Mouse (Mus musculus): Measurements from ENCODE around the gene Gstt2. TPM values are rescaled to one million over a fixed set of nuclear protein-coding genes. Genes with fewer than 3 reads are reported as not detected.

Gene Gstt2
- polyA plus RNA-seq, 1 experiment from 2014 or later: 148 TPM

DNA sequence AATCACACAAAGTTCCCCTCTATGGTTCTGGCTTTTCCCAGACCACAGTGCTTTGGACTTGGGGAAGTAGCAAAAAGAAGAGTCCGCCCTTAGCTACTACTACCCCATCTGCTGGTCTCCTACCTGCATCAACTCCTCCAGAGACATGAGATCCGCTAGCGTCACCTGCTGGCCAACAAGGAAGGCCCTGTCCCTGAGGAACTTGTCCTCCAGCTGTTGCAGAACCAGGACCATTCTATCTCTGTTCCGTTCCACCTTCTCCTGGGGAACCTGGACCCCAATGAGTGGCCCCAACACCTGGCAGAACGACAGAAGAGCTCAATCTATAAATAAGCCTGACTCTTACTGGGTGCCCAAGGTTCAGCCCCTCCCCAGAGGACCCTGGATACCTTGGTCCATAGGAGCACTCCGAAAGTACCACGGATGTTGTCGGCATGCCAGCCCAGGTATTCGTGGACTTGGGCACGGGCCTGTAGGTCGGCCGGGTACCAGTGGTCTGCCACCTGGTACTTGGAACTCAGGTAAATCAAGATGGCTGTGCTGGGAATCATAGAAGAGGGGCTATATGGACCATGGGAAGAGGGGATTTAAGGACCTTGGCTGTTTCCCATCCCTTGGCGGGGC, 4.8 kb downstream of the Gstt2 start:
- WGBS (ENCODE audit: insufficient replicate concordance): 52% methylated on average over 13 of the region's 13 CpGs
- ATAC-seq (no peak), DNase-seq (peak; percentile 84)
- no peak overlapping the region; the same call in 1 of the 2 replicates for H3K4me3 ChIP-seq (ENCODE audit: low read depth, low read length)
- H3K36me3 ChIP-seq (replicated peaks; ENCODE audit: insufficient read depth, low read length): no peaks in the 10 kb centered on the region
- no peaks in the 10 kb centered on the region for H3K27me3 ChIP-seq (ENCODE audit: insufficient read depth, low read length)
- H3K4me2 ChIP-seq (ENCODE audit: low read depth, low read length): peak overlapping the region; percentile 89
- H3K4me1 ChIP-seq (ENCODE audit: insufficient read depth): peaks cover 49% of the 10 kb centered on the region
- no peak overlapping the region for H3K9ac ChIP-seq (replicated peaks)
- no peak for TF ChIP-seq EP300 (IDR thresholded peaks at IDR 0.05; ENCODE audit: low read depth)
- peak; percentile 98 for TF ChIP-seq CTCF (IDR thresholded peaks at IDR 0.05; ENCODE audit: low read depth)
- H3K9me3 ChIP-seq (ENCODE audit: low read length): no peaks in the 10 kb centered on the region
- H3K27ac ChIP-seq (ENCODE audit: low read depth): no peak overlapping the region

DNA sequence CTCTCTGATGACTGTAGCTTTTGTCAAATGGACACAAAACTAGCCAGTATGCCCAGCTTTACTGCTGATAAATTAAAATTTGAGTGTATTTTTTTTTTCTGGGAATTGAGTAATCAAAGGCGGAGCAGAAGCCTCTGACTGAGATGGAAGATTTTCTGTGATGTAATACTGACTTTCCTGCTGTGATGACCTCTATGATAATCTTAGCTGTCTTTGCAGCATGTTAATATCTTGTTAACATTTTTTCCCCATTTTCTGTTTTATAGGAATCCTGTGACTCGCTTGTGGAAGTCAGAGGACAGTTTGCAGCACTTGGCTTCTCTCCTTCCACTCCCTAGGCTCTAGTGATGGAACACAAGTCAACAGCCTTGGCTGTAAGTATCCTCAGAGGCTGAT, 7.0 kb downstream of the Gstt2 start:
- no peak for ATAC-seq
- Histone ChIP-seq H3K9me3 (ENCODE audit: low read length) (no peaks in the 10 kb centered on the region), H3K9ac (replicated peaks) (no peak overlapping the region), H3K4me1 (ENCODE audit: insufficient read depth) (peaks cover 34% of the 10 kb centered on the region), H3K27me3 (ENCODE audit: insufficient read depth, low read length) (no peaks in the 10 kb centered on the region), H3K27ac (ENCODE audit: low read depth) (no peak overlapping the region), H3K36me3 (replicated peaks; ENCODE audit: insufficient read depth, low read length) (no peaks in the 10 kb centered on the region), H3K4me3 (ENCODE audit: low read depth, low read length) (no peak overlapping the region), H3K4me2 (ENCODE audit: low read depth, low read length) (no peak overlapping the region)
- 68% methylated on average over 2 of the region's 2 CpGs for WGBS (ENCODE audit: insufficient replicate concordance)
- DNase-seq: no peak
- TF ChIP-seq EP300 (IDR thresholded peaks at IDR 0.05; ENCODE audit: low read depth) (no peak), CTCF (IDR thresholded peaks at IDR 0.05; ENCODE audit: low read depth) (no peak)

DNA sequence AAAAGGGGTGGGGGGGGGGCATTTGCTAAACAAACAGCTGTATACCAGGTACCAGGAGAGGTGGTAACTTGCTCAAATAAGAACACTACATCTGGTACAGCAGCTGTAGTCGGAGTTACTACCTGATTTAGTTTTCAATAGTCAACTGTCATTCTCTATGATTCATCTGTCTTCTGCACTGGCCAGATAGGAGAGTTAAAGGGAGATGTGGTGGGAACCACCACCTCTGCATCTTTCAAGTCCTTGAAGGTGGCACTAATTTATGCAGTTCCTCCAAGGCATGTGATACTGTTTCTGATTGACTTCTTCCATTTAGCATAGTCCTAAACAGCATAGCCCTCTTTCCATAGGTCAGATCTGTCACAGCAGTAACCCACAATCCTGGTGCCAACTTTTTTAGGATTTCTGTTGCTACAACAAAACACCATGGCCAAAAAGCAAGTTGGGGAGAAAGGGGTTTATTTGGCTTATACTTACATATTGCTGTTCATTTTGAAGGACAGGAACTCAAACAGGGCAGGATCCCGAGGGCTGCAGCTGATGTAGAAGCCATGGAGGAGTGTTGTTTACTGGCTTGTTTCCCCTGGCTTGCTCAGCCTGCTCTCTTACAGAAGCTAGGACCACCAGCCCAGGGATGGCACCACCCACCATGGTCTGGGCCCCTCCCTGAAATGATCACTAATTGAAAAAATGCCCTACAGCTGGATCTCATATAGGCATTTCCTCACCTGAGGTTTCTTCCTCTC, 7.5 kb downstream of the Gstt2 start:
- 72% methylated on average over 2 of the region's 2 CpGs for WGBS (ENCODE audit: insufficient replicate concordance)
- no peak for DNase-seq

DNA sequence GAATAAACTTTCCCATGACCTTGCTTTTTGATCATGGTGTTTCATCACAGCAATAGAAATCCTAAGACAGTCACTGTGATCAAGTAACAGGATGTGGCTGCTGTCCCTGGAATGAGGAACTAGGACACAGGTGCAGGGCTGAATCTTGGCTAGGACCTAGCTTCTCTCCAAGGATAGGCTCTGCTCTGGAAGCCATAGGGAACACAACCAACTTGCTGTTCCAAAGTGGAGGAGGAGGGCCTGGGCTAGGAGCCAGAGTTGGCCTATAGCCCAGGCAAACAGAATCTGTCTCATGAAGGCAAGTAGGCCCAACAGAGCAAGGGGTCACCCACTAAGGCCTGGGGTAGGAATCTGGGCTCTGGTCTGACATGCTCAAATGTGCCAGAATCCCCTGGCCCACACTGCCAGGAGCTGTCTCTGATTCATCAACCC, 8.7 kb downstream of the Gstt2 start:
- DNase-seq: peak; percentile 48
- TF ChIP-seq EP300 (IDR thresholded peaks at IDR 0.05; ENCODE audit: low read depth) (no peak), CTCF (IDR thresholded peaks at IDR 0.05; ENCODE audit: low read depth) (no peak)
- Histone ChIP-seq H3K4me3 (ENCODE audit: low read depth, low read length) (no peak overlapping the region), H3K36me3 (replicated peaks; ENCODE audit: insufficient read depth, low read length) (no peaks in the 10 kb centered on the region), H3K27me3 (ENCODE audit: insufficient read depth, low read length) (no peaks in the 10 kb centered on the region), H3K4me1 (ENCODE audit: insufficient read depth) (peaks cover 19% of the 10 kb centered on the region), H3K27ac (ENCODE audit: low read depth) (peak overlapping the region; percentile 44), H3K9me3 (ENCODE audit: low read length) (no peaks in the 10 kb centered on the region), H3K4me2 (ENCODE audit: low read depth, low read length) (no peak overlapping the region), H3K9ac (replicated peaks) (no peak overlapping the region)
- ATAC-seq: peak; percentile 52; the same call in 1 of the 2 replicates

More for the DNA sequence above, 7.5 kb downstream of the Gstt2 start:
- TF ChIP-seq EP300 (IDR thresholded peaks at IDR 0.05; ENCODE audit: low read depth) (no peak), CTCF (IDR thresholded peaks at IDR 0.05; ENCODE audit: low read depth) (no peak)
- Histone ChIP-seq H3K4me3 (ENCODE audit: low read depth, low read length) (no peak overlapping the region), H3K4me1 (ENCODE audit: insufficient read depth) (peaks cover 29% of the 10 kb centered on the region), H3K27ac (ENCODE audit: low read depth) (no peak overlapping the region), H3K9ac (replicated peaks) (no peak overlapping the region), H3K4me2 (ENCODE audit: low read depth, low read length) (no peak overlapping the region), H3K9me3 (ENCODE audit: low read length) (no peaks in the 10 kb centered on the region), H3K27me3 (ENCODE audit: insufficient read depth, low read length) (no peaks in the 10 kb centered on the region), H3K36me3 (replicated peaks; ENCODE audit: insufficient read depth, low read length) (no peaks in the 10 kb centered on the region)
- ATAC-seq: no peak

DNA sequence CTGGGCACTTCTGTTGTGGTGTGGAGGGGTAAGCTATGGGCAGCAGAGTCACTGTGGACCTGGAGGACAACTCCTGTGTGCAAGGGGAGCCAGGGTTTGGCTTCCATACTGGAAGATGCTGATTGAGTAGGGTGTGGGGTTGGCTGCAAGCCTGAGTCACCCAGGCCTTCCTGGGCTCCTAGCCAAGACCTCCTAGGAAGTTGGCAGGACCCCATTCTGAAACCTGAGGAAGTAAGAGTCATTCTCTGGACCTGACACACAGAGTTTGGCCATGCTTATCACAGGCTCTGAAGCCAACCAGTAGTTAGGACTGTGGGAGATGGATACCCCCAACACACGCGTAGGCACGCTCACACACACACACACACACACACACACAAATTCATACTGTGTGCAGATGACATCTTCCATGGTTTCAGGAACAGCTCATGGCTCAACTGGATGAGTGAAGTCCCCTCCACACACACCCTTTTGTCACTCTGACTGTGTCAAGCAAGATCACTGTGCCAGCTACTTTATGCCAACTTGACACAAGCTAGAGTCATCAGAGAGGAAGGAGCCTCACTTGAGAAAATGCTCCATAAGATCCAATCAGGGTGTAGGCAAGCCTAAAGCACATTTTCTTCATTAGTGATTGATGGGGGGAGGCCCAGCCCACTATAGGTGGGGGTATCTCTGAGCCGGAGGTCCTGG, 9.4 kb downstream of the Gstt2 start:
- WGBS (ENCODE audit: insufficient replicate concordance): 86% methylated on average over 4 of the region's 4 CpGs
- Histone ChIP-seq H3K4me1 (ENCODE audit: insufficient read depth) (peaks cover 14% of the 10 kb centered on the region; the same call in 1 of the 2 replicates), H3K27ac (ENCODE audit: low read depth) (peak overlapping the region; percentile 44; the same call in 1 of the 2 replicates), H3K4me2 (ENCODE audit: low read depth, low read length) (no peak overlapping the region), H3K27me3 (ENCODE audit: insufficient read depth, low read length) (no peaks in the 10 kb centered on the region), H3K9me3 (ENCODE audit: low read length) (no peaks in the 10 kb centered on the region), H3K9ac (replicated peaks) (no peak overlapping the region), H3K4me3 (ENCODE audit: low read depth, low read length) (no peak overlapping the region), H3K36me3 (replicated peaks; ENCODE audit: insufficient read depth, low read length) (no peaks in the 10 kb centered on the region)
- TF ChIP-seq CTCF (IDR thresholded peaks at IDR 0.05; ENCODE audit: low read depth) (no peak), EP300 (IDR thresholded peaks at IDR 0.05; ENCODE audit: low read depth) (no peak)
- ATAC-seq (no peak), DNase-seq (no peak)

DNA sequence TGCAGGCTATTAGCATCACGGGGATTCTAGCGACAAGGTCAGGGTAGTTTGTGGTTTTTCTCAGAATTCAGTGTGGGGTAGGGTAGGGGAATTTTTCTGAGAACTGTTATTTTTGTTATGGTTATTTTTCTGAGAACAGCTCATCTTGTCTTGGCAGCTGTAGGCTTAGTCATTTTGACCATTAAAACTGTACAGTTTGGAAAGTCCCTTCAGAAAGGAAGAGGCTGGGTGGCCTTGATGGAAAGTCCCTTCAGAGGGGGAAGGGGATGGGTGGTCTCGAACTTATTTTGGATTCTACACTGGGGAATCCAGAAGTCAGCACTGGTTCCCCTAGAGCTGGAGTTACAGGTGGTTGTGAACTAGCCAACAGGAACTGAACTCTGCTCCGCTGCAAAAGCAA, 12.7 kb downstream of the Gstt2 start:
- ATAC-seq (no peak), DNase-seq (no peak)
- no peak overlapping the region for H3K27ac ChIP-seq (ENCODE audit: low read depth)
- H3K4me1 ChIP-seq (ENCODE audit: insufficient read depth): peaks cover 10% of the 10 kb centered on the region; the same call in 1 of the 2 replicates
- no peak overlapping the region for H3K4me3 ChIP-seq (ENCODE audit: low read depth, low read length)
- H3K9ac ChIP-seq (replicated peaks): no peak overlapping the region
- H3K36me3 ChIP-seq (replicated peaks; ENCODE audit: insufficient read depth, low read length): no peaks in the 10 kb centered on the region
- H3K27me3 ChIP-seq (ENCODE audit: insufficient read depth, low read length): no peaks in the 10 kb centered on the region
- no peaks in the 10 kb centered on the region for H3K9me3 ChIP-seq (ENCODE audit: low read length)
- 68% methylated on average over 4 of the region's 4 CpGs for WGBS (ENCODE audit: insufficient replicate concordance)
- no peak for TF ChIP-seq EP300 (IDR thresholded peaks at IDR 0.05; ENCODE audit: low read depth)
- TF ChIP-seq CTCF (IDR thresholded peaks at IDR 0.05; ENCODE audit: low read depth): no peak
- no peak overlapping the region for H3K4me2 ChIP-seq (ENCODE audit: low read depth, low read length)

All from liver, postnatal 0 days (tissue).